Mouse (Mus musculus) 3134 (cell line): ENCODE results near the gene Mettl7a1.
A peak's percentile ranks its signal among the peaks of the same experiment; 100 is the strongest.
"Not testable (repeated sequence)": the region's sequence is repeated elsewhere in the genome, so short reads cannot be mapped to it uniquely, and the experiment has no call there.

Source experiments
- DNase-seq: peaks from one replicate; pipeline ENCODE4 v3.0.0-alpha.2; 2011; ENCODE audit warnings: low spot score; ENCODE audit not compliant: insufficient read length; ENCODE audit errors: extremely low read depth

The Mettl7a1 gene

GRCm38 (mm10) chr15:100304019-100304991 is at the start of gene Mettl7a1:
TSS of gene Mettl7a1 (plus strand) at chr15:100304140.
- peak; percentile 43 for DNase-seq

GRCm38 (mm10) chr15:100256386-100256785 is 47.6 kb upstream of the Mettl7a1 start:
- no peak for DNase-seq

GRCm38 (mm10) chr15:100257305-100257704 is 46.6 kb upstream of the Mettl7a1 start:
- DNase-seq, result no peak

GRCm38 (mm10) chr15:100258646-100259425 is 45.1 kb upstream of the Mettl7a1 start:
- DNase-seq, result no peak

GRCm38 (mm10) chr15:100260351-100260750 is 43.6 kb upstream of the Mettl7a1 start:
- not testable (repeated sequence) for DNase-seq

GRCm38 (mm10) chr15:100263246-100263905 is 40.6 kb upstream of the Mettl7a1 start:
- DNase-seq, result no peak

GRCm38 (mm10) chr15:100265586-100266325 is 38.2 kb upstream of the Mettl7a1 start:
- DNase-seq, result no peak

- no peak for DNase-seq
These were observed 35.0 kb upstream of the Mettl7a1 start for GRCm38 (mm10) chr15:100268916-100269315.

GRCm38 (mm10) chr15:100269776-100270175 is 34.2 kb upstream of the Mettl7a1 start:
- DNase-seq, result no peak

- DNase-seq, result not testable (repeated sequence)
These were observed 33.3 kb upstream of the Mettl7a1 start for GRCm38 (mm10) chr15:100270609-100271008.

- no peak for DNase-seq
These were observed 32.5 kb upstream of the Mettl7a1 start for GRCm38 (mm10) chr15:100271411-100271810.

GRCm38 (mm10) chr15:100273791-100274308 is 30.1 kb upstream of the Mettl7a1 start:
- DNase-seq, result not testable (repeated sequence)

- DNase-seq, result no peak
These were observed 29.0 kb upstream of the Mettl7a1 start for GRCm38 (mm10) chr15:100274790-100275559.

- DNase-seq, result no peak
These were observed 27.5 kb upstream of the Mettl7a1 start for GRCm38 (mm10) chr15:100276403-100276802.

GRCm38 (mm10) chr15:100277586-100277985 is 26.4 kb upstream of the Mettl7a1 start:
- DNase-seq, result no peak

- no peak for DNase-seq
These were observed 23.3 kb upstream of the Mettl7a1 start, which contains the start of gene Tmprss12 for GRCm38 (mm10) chr15:100280626-100281025. TSS of gene Tmprss12 (plus strand) at chr15:100280837.

- DNase-seq, result no peak
These were observed 15.0 kb upstream of the Mettl7a1 start for GRCm38 (mm10) chr15:100288980-100289379.

- DNase-seq, result no peak
These were observed 13.1 kb upstream of the Mettl7a1 start for GRCm38 (mm10) chr15:100290858-100291257.

- DNase-seq, result no peak
These were observed 11.6 kb upstream of the Mettl7a1 start for GRCm38 (mm10) chr15:100292326-100292725.
